Mouse (Mus musculus): ENCODE data around the gene Plxdc2.

Plxdc2 gene

GRCm38 (mm10) chr2:16568263-16568662 lies 212.2 kb downstream of the Plxdc2 start:
- no peak for DNase-seq (ENCODE audit: low spot score in 2 of 2)

- DNase-seq (ENCODE audit: low spot score in 2 of 2): no peak
These were observed 215.2 kb downstream of the Plxdc2 start for GRCm38 (mm10) chr2:16571169-16571751.

DNA sequence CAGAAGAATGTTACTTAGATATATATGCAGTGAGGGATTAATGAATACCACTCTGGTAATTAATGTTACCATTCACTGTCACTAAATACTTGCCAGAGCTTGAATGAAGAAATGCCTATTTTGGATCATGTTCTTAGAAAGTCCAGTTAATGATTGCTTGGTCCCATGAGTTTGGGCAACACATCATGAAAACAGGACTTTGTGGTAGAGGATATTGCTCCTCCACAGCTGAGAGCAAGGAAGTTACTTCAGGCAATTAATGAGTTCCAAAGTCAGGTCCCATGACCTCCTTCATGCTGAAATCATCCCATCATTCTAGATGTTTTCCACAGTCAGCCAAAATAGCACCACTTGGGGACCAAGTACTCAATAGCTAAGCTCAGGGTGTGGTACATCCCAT lies 220.5 kb downstream of the Plxdc2 start:
- DNase-seq (ENCODE audit: low spot score in 2 of 2): no peak

DNA sequence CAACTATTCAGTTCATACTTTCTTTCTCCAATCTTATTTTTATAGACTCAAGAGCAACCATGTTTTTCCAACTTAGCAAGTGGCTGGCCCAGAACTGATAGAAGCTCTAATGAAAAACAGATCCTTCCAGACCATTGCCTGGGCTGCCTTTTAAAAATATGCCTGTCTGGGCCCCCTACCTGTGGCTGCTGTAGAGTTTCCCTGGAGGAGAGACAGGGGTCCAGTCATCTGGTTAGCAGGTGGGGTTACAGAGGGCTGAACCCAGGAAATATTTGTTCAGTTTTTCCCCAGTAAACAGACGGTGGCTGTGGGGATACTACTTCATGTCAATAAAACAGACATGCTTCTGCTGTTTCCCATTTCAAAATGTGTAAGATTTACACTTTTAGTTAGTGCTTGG lies 222.0 kb downstream of the Plxdc2 start:
- DNase-seq (ENCODE audit: low spot score in 2 of 2): no peak

DNA sequence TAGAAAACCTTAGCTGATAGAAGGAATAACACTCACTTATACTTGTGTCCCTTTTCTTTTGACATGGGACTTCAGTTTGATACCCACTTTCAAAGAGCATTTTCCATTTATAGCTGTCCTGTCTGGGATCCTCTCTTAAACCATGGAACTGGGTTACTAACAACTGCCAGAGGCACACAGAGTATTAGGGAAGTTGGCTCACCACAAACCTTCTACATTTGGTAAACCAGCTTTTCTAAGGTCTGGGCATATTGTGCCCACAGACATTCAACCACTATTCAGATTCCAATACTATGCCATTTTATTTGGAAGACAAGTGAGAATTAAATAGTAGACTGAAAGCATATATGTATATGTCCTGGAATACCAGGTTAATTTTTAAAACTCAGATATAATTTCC lies 232.4 kb downstream of the Plxdc2 start:
- DNase-seq (ENCODE audit: low spot score in 2 of 2): no peak

DNA sequence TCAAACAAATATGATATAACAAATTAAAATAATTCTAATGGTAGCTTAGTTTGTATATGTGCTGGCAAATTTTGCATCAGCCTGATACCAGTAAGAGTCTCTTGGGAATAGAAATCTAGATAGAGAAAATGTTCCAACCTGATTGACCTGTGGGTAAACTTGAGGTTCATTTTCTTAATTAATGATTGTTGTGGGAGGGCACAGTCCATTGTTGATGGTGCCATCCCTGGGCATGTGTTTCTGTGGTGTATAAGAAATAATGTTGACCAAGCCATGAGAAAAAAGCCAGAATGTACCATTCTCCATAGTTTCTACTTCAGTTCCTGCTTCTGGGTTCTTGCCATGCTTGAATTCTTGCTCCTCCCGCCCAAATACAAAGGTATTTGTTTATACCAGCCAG lies 239.3 kb downstream of the Plxdc2 start:
- no peak for DNase-seq (ENCODE audit: low spot score in 2 of 2)

- DNase-seq (ENCODE audit: low spot score in 2 of 2): no peak
These were observed 242.1 kb downstream of the Plxdc2 start for GRCm38 (mm10) chr2:16598231-16598630.

GRCm38 (mm10) chr2:16604291-16604690 lies 248.2 kb downstream of the Plxdc2 start:
- no peak for DNase-seq (ENCODE audit: low spot score in 2 of 2)

GRCm38 (mm10) chr2:16607792-16608586 lies 251.9 kb downstream of the Plxdc2 start:
- DNase-seq (ENCODE audit: low spot score in 2 of 2): no peak

DNA sequence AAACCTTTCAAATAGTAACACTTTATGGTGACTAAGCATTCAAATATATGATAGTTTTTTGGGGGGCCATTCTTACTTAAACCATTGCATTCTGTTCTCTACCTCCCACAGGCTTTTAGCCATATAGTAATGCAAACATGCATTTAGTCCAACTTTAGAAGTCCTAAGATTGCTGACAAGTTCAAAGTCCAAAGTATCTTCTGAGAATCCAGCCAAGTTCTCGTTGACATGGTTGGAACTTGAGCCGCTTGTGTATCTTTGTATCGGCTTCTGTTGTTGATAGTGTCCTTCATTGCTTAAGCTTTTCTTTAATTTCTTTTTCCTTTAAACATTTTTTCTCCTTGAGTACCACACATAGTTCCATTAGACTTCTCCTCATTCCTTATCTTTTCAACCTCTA lies 286.0 kb downstream of the Plxdc2 start:
- DNase-seq (ENCODE audit: low spot score in 2 of 2): no peak

- DNase-seq (ENCODE audit: low spot score in 2 of 2): no peak
These were observed 295.6 kb downstream of the Plxdc2 start for GRCm38 (mm10) chr2:16651713-16652112.

- no peak for DNase-seq (ENCODE audit: low spot score in 2 of 2)
These were observed 308.4 kb downstream of the Plxdc2 start for GRCm38 (mm10) chr2:16664516-16664915.

DNA sequence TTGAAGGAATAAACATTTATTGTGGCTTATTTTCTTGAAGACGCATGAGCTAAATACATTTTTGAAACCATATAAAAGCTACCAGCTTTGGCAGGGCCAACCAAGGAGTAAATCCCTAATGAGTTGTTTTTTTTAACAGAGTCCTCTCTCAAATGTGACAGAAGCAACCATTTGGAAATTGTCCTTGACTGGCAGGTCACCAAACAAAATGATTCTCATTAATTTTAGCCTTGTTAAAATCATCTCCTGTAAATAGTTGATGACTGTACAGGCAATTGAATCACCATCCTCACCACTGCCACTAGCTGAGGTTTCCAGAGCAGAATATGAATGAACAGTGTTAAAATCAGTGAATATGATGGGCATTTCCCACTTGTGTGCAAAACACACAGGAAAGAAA lies 312.3 kb downstream of the Plxdc2 start:
- DNase-seq (ENCODE audit: low spot score in 2 of 2): no peak

- no peak for DNase-seq (ENCODE audit: low spot score in 2 of 2)
These were observed 326.8 kb downstream of the Plxdc2 start for GRCm38 (mm10) chr2:16682905-16683304.

GRCm38 (mm10) chr2:16683739-16684138 lies 327.6 kb downstream of the Plxdc2 start:
- no peak for DNase-seq (ENCODE audit: low spot score in 2 of 2)

- no peak for DNase-seq (ENCODE audit: low spot score in 2 of 2)
These were observed 328.4 kb downstream of the Plxdc2 start for GRCm38 (mm10) chr2:16684529-16684928.

GRCm38 (mm10) chr2:16696390-16696789 lies 340.3 kb downstream of the Plxdc2 start:
- no peak for DNase-seq (ENCODE audit: low spot score in 2 of 2)

DNA sequence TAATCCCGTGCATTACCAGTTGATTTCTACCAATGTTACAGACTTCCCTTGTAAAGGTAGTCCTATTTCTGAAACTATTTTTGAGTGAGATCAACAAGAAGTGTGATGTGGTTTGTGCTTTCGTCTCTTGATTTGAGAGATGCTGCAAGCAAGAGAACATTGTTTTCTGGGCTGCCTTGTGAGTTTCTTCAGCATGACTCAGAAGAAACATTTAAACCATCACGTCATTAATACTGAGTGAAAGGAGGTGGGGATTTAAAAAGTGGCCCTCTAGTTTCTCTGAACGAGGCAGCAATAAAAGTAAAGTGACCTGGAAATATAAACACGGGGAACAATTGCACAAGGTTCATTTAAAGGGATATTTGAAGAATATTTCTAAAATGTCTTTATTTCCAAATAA lies 341.1 kb downstream of the Plxdc2 start:
- no peak for DNase-seq (ENCODE audit: low spot score in 2 of 2)

- no peak for DNase-seq (ENCODE audit: low spot score in 2 of 2)
These were observed 350.1 kb downstream of the Plxdc2 start for GRCm38 (mm10) chr2:16706227-16706626.

GRCm38 (mm10) chr2:16709885-16710284 lies 353.8 kb downstream of the Plxdc2 start:
- no peak for DNase-seq (ENCODE audit: low spot score in 2 of 2)

DNA sequence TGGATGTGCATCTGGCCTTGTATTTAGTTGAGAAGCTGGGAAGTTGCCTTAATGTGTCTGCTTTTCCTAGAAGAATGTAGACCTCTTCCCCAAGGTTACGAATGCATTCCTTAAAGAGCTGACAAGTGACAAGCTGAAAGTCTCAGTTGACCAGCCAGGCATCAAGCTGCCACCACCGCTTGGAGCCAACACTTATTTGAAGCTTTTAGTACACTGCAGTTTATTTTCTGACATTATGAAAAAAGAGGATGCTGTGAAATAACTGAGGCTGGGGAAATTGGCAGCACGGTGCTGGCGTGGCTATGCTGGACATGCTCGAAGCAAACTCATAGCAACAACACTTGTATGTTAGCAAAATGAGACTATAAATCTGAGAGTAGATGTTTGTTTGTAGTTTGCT lies 374.9 kb downstream of the Plxdc2 start:
- no peak for DNase-seq (ENCODE audit: low spot score in 2 of 2)

DNA sequence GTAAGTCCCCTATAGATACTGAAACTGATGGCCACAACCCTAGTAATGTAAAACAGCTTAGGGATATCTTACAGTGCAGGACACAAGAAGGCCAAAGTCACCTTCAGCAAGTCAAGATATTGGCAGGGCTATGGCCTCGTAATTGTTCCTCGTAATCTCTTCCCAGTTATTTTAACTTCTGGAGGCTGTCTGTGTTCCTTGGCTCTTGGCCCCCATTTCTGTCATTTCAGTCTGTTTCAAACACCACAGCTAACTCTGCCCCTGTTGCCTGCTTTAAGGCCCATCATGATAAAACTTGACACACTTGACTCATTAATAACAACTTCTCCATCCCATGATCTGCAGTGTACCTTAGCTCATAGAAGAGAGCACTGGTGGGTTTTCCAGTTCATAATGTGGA lies 378.3 kb downstream of the Plxdc2 start:
- no peak for DNase-seq (ENCODE audit: low spot score in 2 of 2)

GRCm38 (mm10) chr2:16738241-16738640 lies 382.1 kb downstream of the Plxdc2 start:
- DNase-seq (ENCODE audit: low spot score in 2 of 2): peak; percentile 30 to 62

- no peak for DNase-seq (ENCODE audit: low spot score in 2 of 2)
These were observed 385.7 kb downstream of the Plxdc2 start for GRCm38 (mm10) chr2:16741813-16742212.

Data from urinary bladder, postnatal 36 days (tissue).